ENCODE assay signal across 21 mouse cellular contexts in genomic region chr4:136121844-136122468, GRCm38 (mm10). TPM values are rescaled to one million over a fixed set of nuclear protein-coding genes. Genes with fewer than 3 reads are reported as not detected.
DNase-seq lines count a peak whose midpoint lies in the region; TF ChIP-seq lines count a peak whose summit lies in the region.
"Had no signal": no experiment of that assay in that cellular context is flagged by ENCODE, and none has a peak within 500 bp of the region (broad histone marks: within the 10 kb centered on the region; RNA-seq: fewer than 3 reads in every experiment).

No protein-coding gene starts in this region.

- peak; percentile 71 for TF ChIP-seq EP300 in CH12.LX (IDR thresholded peaks at IDR 0.05; ENCODE audit: low read length)

- peak overlapping the region; percentile 45 for H3K4me2 ChIP-seq in CH12.LX (ENCODE audit: insufficient read depth, low read depth, poor library complexity, severe bottlenecking)
- H3K4me2 ChIP-seq: embryonic facial prominence, embryonic 13.5 days; embryonic facial prominence, embryonic 15.5 days; forebrain, embryonic 13.5 days; forebrain, embryonic 15.5 days had no signal

- TF ChIP-seq RAD21 in CH12.LX (IDR thresholded peaks at IDR 0.05; ENCODE audit: low read depth, low read length): no peak

- peaks cover 2% of the 10 kb centered on the region for H3K27me3 ChIP-seq in CH12.LX (replicated peaks)
- H3K27me3 ChIP-seq: embryonic facial prominence, embryonic 13.5 days; embryonic facial prominence, embryonic 15.5 days; forebrain, embryonic 13.5 days; forebrain, embryonic 15.5 days had no signal

- no peaks in the 10 kb centered on the region for H3K36me3 ChIP-seq in CH12.LX (replicated peaks in 1 of 2; ENCODE audit: control insufficient read depth in 1 of 2, insufficient read depth in 1 of 2, low read length in 1 of 2)
- H3K36me3 ChIP-seq: embryonic facial prominence, embryonic 13.5 days; embryonic facial prominence, embryonic 15.5 days; forebrain, embryonic 15.5 days; G1E had no signal

- in situ Hi-C loops in CH12.LX (cut with MboI; ENCODE audit: low pct_ligation_motif_present, low pct_unique_long_range_greater_than_20kb, low sequenced_read_pairs): no loop called here

- no peak overlapping the region for H3K4me3 ChIP-seq in gastrocnemius, adult 2 months
- no peak overlapping the region for H3K4me3 ChIP-seq in CH12.LX (replicated peaks in 1 of 3; ENCODE audit: low read depth in 2 of 3, low read length in 2 of 3, poor library complexity in 1 of 3)
- no peak overlapping the region for H3K4me3 ChIP-seq in embryonic fibroblast, embryonic 13.5 days (ENCODE audit: insufficient read depth, low read length)
- H3K4me3 ChIP-seq: embryonic facial prominence, embryonic 13.5 days; embryonic facial prominence, embryonic 15.5 days; forebrain, embryonic 13.5 days; forebrain, embryonic 15.5 days had no signal

- TF ChIP-seq POLR2A in CH12.LX (IDR thresholded peaks at IDR 0.05; ENCODE audit: low read depth, low read length): no peak
- no peak for TF ChIP-seq POLR2A in embryonic fibroblast, embryonic 13.5 days (IDR thresholded peaks at IDR 0.05; ENCODE audit: low read depth, low read length)

- H3K27ac ChIP-seq in gastrocnemius, adult 2 months: peak overlapping the region; percentile 84; the same call in 1 of the 2 replicates
- peak overlapping the region; percentile 100 for H3K27ac ChIP-seq in CH12.LX (ENCODE audit: insufficient read depth, low read depth)
- peak overlapping the region; percentile 98 for H3K27ac ChIP-seq in embryonic fibroblast, embryonic 13.5 days (ENCODE audit: insufficient read depth, low read length)
- H3K27ac ChIP-seq: forebrain, embryonic 13.5 days; forebrain, embryonic 15.5 days had no signal

- H3K79me2 ChIP-seq in CH12.LX (replicated peaks; ENCODE audit: control insufficient read depth, extremely low read depth, insufficient read depth, poor library complexity, severe bottlenecking): no peaks in the 10 kb centered on the region

- no peak for DNase-seq in gastrocnemius, adult 2 months
- no peak for DNase-seq in gastrocnemius, postnatal 25 days
- DNase-seq in CH12.LX (ENCODE audit: extremely low read depth) (no peak), MN1 (ENCODE audit: low spot score) (no peak)
- DNase-seq: adrenal gland, postnatal 10 days; adrenal gland, postnatal 25 days; cerebellum, adult 11 months; cerebellum, adult 18-20 months; cerebellum, adult 8-10 months; cerebellum, adult 9-11 months; cerebellum, postnatal 14 days; cerebellum, postnatal 36 days; embryo, embryonic 11 days; forebrain, postnatal 0 days had no signal

- dilution Hi-C loops in CH12.LX (cut with MboI; ENCODE audit: extremely low pct_ligation_motif_present, extremely low pct_unique_long_range_greater_than_20kb, low sequenced_read_pairs): no loop called here

- TF ChIP-seq CTCF in gastrocnemius, adult 2 months (IDR thresholded peaks at IDR 0.05): no peak
- no peak for TF ChIP-seq CTCF in CH12.LX (conservative IDR thresholded peaks at IDR 0.05 in 1 of 2, IDR thresholded peaks at IDR 0.05 in 1 of 2; ENCODE audit: low read depth in 2 of 2, low read length in 2 of 2)
- no peak for TF ChIP-seq CTCF in embryonic fibroblast, embryonic 13.5 days (IDR thresholded peaks at IDR 0.05; ENCODE audit: borderline replicate concordance, insufficient read depth, low read length)

- intact Hi-C loops in gastrocnemius, adult 2 months (cut with DNase I): no loop called here

- 0 out of 2 replicates have a peak overlapping the region, but pooled peaks have one; percentile 33 for H3K9ac ChIP-seq in CH12.LX (ENCODE audit: insufficient read depth, low read depth)
- H3K9ac ChIP-seq: embryonic facial prominence, embryonic 15.5 days; forebrain, embryonic 13.5 days; forebrain, embryonic 15.5 days; forebrain, postnatal 0 days had no signal

- H3K4me1 ChIP-seq in CH12.LX (ENCODE audit: control insufficient read depth in 1 of 2, insufficient read depth in 2 of 2): peaks cover 38 to 85% of the 10 kb centered on the region in 2 experiments
- peaks cover 16% of the 10 kb centered on the region for H3K4me1 ChIP-seq in embryonic fibroblast, embryonic 13.5 days (ENCODE audit: control insufficient read depth, insufficient read depth, low read length)
- H3K4me1 ChIP-seq: forebrain, embryonic 13.5 days; forebrain, embryonic 15.5 days had no signal

- no peaks in the 10 kb centered on the region for H3K9me3 ChIP-seq in CH12.LX (replicated peaks; ENCODE audit: low read length)
- H3K9me3 ChIP-seq: embryonic facial prominence, embryonic 13.5 days; embryonic facial prominence, embryonic 15.5 days; forebrain, embryonic 13.5 days; forebrain, embryonic 15.5 days had no signal

TF ChIP-seq in CH12.LX, 34 proteins besides CTCF, POLR2A, EP300 and RAD21:
- TF ChIP-seq BHLHE40 (IDR thresholded peaks at IDR 0.05; ENCODE audit: low read depth, low read length): 0 out of 2 replicates have a peak, but pooled peaks have one; percentile 20
- no peak for TF ChIP-seq SMC3 (IDR thresholded peaks at IDR 0.05; ENCODE audit: low read depth, low read length)
- TF ChIP-seq MAX (IDR thresholded peaks at IDR 0.05; ENCODE audit: low read length): no peak
- TF ChIP-seq NELFE (IDR thresholded peaks at IDR 0.05; ENCODE audit: low read depth, low read length): no peak
- TF ChIP-seq ZNF384 (IDR thresholded peaks at IDR 0.05; ENCODE audit: low read depth, low read length): peak; percentile 46; the same call in 1 of the 2 replicates
- no peak for TF ChIP-seq MYC (IDR thresholded peaks at IDR 0.05; ENCODE audit: low read depth, low read length)
- no peak for TF ChIP-seq HCFC1 (IDR thresholded peaks at IDR 0.05; ENCODE audit: low read depth, low read length)
- no peak for TF ChIP-seq NRF1 (IDR thresholded peaks at IDR 0.05; ENCODE audit: low read depth, low read length)
- peak; percentile 52; the same call in 1 of the 2 replicates for TF ChIP-seq ELF1 (IDR thresholded peaks at IDR 0.05; ENCODE audit: low read depth, low read length)
- no peak for TF ChIP-seq ZMIZ1 (IDR thresholded peaks at IDR 0.05; ENCODE audit: low read depth, low read length)
- TF ChIP-seq JUND (conservative IDR thresholded peaks at IDR 0.05; ENCODE audit: low read depth, low read length): 0 out of 2 replicates have a peak, but pooled peaks have one; percentile 15
- no peak for TF ChIP-seq CHD1 (IDR thresholded peaks at IDR 0.05; ENCODE audit: low read depth, low read length)
- TF ChIP-seq IRF4 (IDR thresholded peaks at IDR 0.05; ENCODE audit: low read depth, low read length): peak; percentile 59
- no peak for TF ChIP-seq PAX5 (IDR thresholded peaks at IDR 0.05; ENCODE audit: low read length)
- TF ChIP-seq ETS1 (conservative IDR thresholded peaks at IDR 0.05; ENCODE audit: low read depth, low read length): peak; percentile 51; the same call in 1 of the 2 replicates
- TF ChIP-seq JUN (IDR thresholded peaks at IDR 0.05; ENCODE audit: insufficient read depth, low read depth, low read length): no peak
- no peak for TF ChIP-seq UBTF (IDR thresholded peaks at IDR 0.05; ENCODE audit: low read depth, low read length)
- TF ChIP-seq CHD2 (IDR thresholded peaks at IDR 0.05; ENCODE audit: low read length): 0 out of 2 replicates have a peak, but pooled peaks have one; percentile 24
- TF ChIP-seq KAT2A (IDR thresholded peaks at IDR 0.05; ENCODE audit: insufficient replicate concordance, low read length): no peak
- no peak for TF ChIP-seq POLR2AphosphoS2 (IDR thresholded peaks at IDR 0.05; ENCODE audit: low read depth, low read length)
- TF ChIP-seq ZKSCAN1 (IDR thresholded peaks at IDR 0.05; ENCODE audit: borderline replicate concordance, low read depth, low read length): no peak
- no peak for TF ChIP-seq RCOR1 (conservative IDR thresholded peaks at IDR 0.05; ENCODE audit: low read depth, low read length)
- TF ChIP-seq GABPA (IDR thresholded peaks at IDR 0.05; ENCODE audit: insufficient replicate concordance, low read depth, low read length): no peak
- TF ChIP-seq E2F4 (IDR thresholded peaks at IDR 0.05; ENCODE audit: insufficient replicate concordance, low read depth, low read length): no peak
- TF ChIP-seq TCF12 (IDR thresholded peaks at IDR 0.05; ENCODE audit: low read depth, low read length): peak; percentile 60; the same call in 1 of the 2 replicates
- no peak for TF ChIP-seq USF2 (conservative IDR thresholded peaks at IDR 0.05; ENCODE audit: low read depth, low read length)
- TF ChIP-seq SIN3A (IDR thresholded peaks at IDR 0.05; ENCODE audit: low read length): no peak
- TF ChIP-seq MAZ (IDR thresholded peaks at IDR 0.05; ENCODE audit: low read depth, low read length): no peak
- TF ChIP-seq MEF2A (IDR thresholded peaks at IDR 0.05; ENCODE audit: borderline replicate concordance, low read depth, low read length): peak; percentile 71; the same call in 1 of the 2 replicates

RNA-seq across cellular contexts. Expression of gene Id3, which starts 21.3 kb away (rescaled TPM):
- 10 to 100 TPM; 11.3 to 21.9 TPM for total RNA-seq in gastrocnemius, adult 2 months (2021)
- 10 to 100 TPM; 13.5 to 21.2 TPM for total RNA-seq in gastrocnemius, postnatal 25 days (2021)
- total RNA-seq in CH12.LX (2012; rRNA removed) (41.1 and 85.5 TPM in 2 replicates), CH12.LX (2014; rRNA removed) (96.0 and 116 TPM in 2 replicates)
- 17.6 and 18.3 TPM in 2 replicates for polyA plus RNA-seq in CH12.LX (2012; ENCODE audit: insufficient read length, low read depth)
- polyA plus RNA-seq in embryonic fibroblast, embryonic 13.5 days (2011; ENCODE audit: insufficient read length, low read depth, missing spikeins): 201 and 239 TPM in 2 replicates
- total RNA-seq: common myeloid progenitor, adult 5-6 weeks had no signal
- polyA plus RNA-seq: G1E had no signal

RNA-seq across cellular contexts. Expression of gene E2f2, which starts 50.2 kb away (rescaled TPM):
- total RNA-seq in gastrocnemius, adult 2 months (2021): 1 to 10 TPM in 1 of 2 experiments, under 1 TPM in 1; 0.48 to 1.1 TPM
- total RNA-seq in gastrocnemius, postnatal 25 days (2021): 1 to 10 TPM; 1.8 to 3.5 TPM
- 7.2 and 7.6 TPM in 2 replicates for total RNA-seq in CH12.LX (2012; rRNA removed)
- total RNA-seq in CH12.LX (2014; rRNA removed): 4.4 and 4.9 TPM in 2 replicates
- 3.9 and 6.1 TPM in 2 replicates for polyA plus RNA-seq in CH12.LX (2012; ENCODE audit: insufficient read length, low read depth)
- 0.78 and 1.1 TPM in 2 replicates for polyA plus RNA-seq in embryonic fibroblast, embryonic 13.5 days (2011; ENCODE audit: insufficient read length, low read depth, missing spikeins)
